Mouse (Mus musculus) G1E (cell line): ENCODE data around the gene 2410137M14Rik.

Experiments
- CTCF ChIP-seq: IDR thresholded peaks from 2 replicates; pipeline ENCODE4 v1.5.1; 2012; ENCODE audit warnings: low read depth, low read length, inconsistent platforms, mixed read lengths
- GATA2 ChIP-seq: IDR thresholded peaks from 2 replicates; pipeline ENCODE4 v1.6.1; 2012; ENCODE audit warnings: low read depth, low read length, inconsistent platforms, borderline replicate concordance

DNA sequence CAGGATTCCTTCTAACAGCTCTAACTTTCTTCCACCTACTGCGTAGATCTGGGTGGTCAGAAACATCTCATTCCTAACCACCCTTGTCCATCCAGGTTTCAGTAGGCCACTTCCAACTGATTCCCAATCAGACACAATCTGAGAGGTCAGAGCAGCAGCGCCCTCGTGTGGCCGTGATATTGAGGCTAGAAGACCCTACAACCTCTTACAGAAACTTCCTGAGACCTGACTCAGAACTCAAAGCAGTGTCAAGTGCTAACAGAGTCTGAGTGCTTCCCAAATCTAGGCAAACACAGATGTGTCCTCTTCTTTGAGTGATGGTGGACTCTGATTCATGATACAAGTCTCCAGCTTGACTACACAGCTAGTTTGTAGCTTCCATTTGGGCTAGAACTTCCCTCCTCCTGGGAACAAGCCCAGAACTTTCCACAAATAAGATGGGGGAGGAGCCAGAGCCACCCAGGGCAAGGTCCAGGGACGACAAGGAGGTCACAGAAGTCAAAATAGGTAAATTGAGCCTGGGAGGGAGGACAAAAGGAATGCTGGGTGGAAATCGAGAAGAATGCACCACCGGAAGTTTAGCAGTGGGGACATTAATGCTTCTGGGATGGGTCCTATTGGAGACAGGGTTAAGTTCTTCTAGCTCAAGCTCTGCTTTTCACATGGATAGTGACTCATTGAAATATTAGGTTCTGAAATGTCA, 16.1 kb upstream of the 2410137M14Rik start:
- TF ChIP-seq CTCF, result peak; percentile 55; the same call in 1 of the 2 replicates
- TF ChIP-seq GATA2, result no peak
